Mouse (Mus musculus): ENCODE measurements around the gene Trem1.

The Trem1 gene

GRCm38 (mm10) chr17:48261868-48262267, 29.3 kb downstream of the Trem1 start:
- no peak overlapping the region for H3K4me3 ChIP-seq (replicated peaks; ENCODE audit: low read length)
- TF ChIP-seq NANOG (IDR thresholded peaks at IDR 0.05; ENCODE audit: borderline replicate concordance, low read length) (no peak), CTCF (conservative IDR thresholded peaks at IDR 0.05; ENCODE audit: low read length) (no peak)
- H3K4me1 ChIP-seq (replicated peaks; ENCODE audit: low read depth, low read length): no peaks in the 10 kb centered on the region
- no peaks in the 10 kb centered on the region for H3K36me3 ChIP-seq (ENCODE audit: insufficient read depth, low read length)
- no peaks in the 10 kb centered on the region for H3K27me3 ChIP-seq (ENCODE audit: insufficient read depth, low read length)
- peaks cover 15% of the 10 kb centered on the region for H3K9me3 ChIP-seq (ENCODE audit: low read length)

- H3K9me3 ChIP-seq (ENCODE audit: low read length): peaks cover 13% of the 10 kb centered on the region
- H3K27me3 ChIP-seq (ENCODE audit: insufficient read depth, low read length): no peaks in the 10 kb centered on the region
- H3K4me1 ChIP-seq (replicated peaks; ENCODE audit: low read depth, low read length): no peaks in the 10 kb centered on the region
- TF ChIP-seq NANOG (IDR thresholded peaks at IDR 0.05; ENCODE audit: borderline replicate concordance, low read length): no peak
- TF ChIP-seq POU5F1 (IDR thresholded peaks at IDR 0.05; ENCODE audit: borderline replicate concordance, low read length): no peak
- no peaks in the 10 kb centered on the region for H3K36me3 ChIP-seq (ENCODE audit: insufficient read depth, low read length)
- no peak within 1 kb of the TSS for H3K4me3 ChIP-seq (replicated peaks; ENCODE audit: low read length)
Observed at GRCm38 (mm10) chr17:48263741-48264362, 31.3 kb downstream of the Trem1 start, which contains the start of gene Treml4. TSS of gene Treml4 (plus strand) at chr17:48264295.

- Histone ChIP-seq H3K27me3 (ENCODE audit: insufficient read depth, low read length) (no peaks in the 10 kb centered on the region), H3K36me3 (ENCODE audit: insufficient read depth, low read length) (no peaks in the 10 kb centered on the region), H3K4me3 (replicated peaks; ENCODE audit: low read length) (no peak overlapping the region), H3K4me1 (replicated peaks; ENCODE audit: low read depth, low read length) (no peaks in the 10 kb centered on the region), H3K9me3 (ENCODE audit: low read length) (peaks cover 4% of the 10 kb centered on the region)
- no peak for TF ChIP-seq POU5F1 (IDR thresholded peaks at IDR 0.05; ENCODE audit: borderline replicate concordance, low read length)
- TF ChIP-seq CTCF (conservative IDR thresholded peaks at IDR 0.05; ENCODE audit: low read length): no peak
- no peak for TF ChIP-seq NANOG (IDR thresholded peaks at IDR 0.05; ENCODE audit: borderline replicate concordance, low read length)
Observed at GRCm38 (mm10) chr17:48264662-48265061, 32.1 kb downstream of the Trem1 start.

GRCm38 (mm10) chr17:48266138-48266537, 33.6 kb downstream of the Trem1 start:
- TF ChIP-seq POU5F1 (IDR thresholded peaks at IDR 0.05; ENCODE audit: borderline replicate concordance, low read length) (no peak), CTCF (conservative IDR thresholded peaks at IDR 0.05; ENCODE audit: low read length) (no peak), NANOG (IDR thresholded peaks at IDR 0.05; ENCODE audit: borderline replicate concordance, low read length) (no peak)
- Histone ChIP-seq H3K4me3 (replicated peaks; ENCODE audit: low read length) (no peak overlapping the region), H3K4me1 (replicated peaks; ENCODE audit: low read depth, low read length) (no peaks in the 10 kb centered on the region), H3K9me3 (ENCODE audit: low read length) (no peaks in the 10 kb centered on the region), H3K36me3 (ENCODE audit: insufficient read depth, low read length) (no peaks in the 10 kb centered on the region), H3K27me3 (ENCODE audit: insufficient read depth, low read length) (no peaks in the 10 kb centered on the region)

GRCm38 (mm10) chr17:48266610-48267304, 34.2 kb downstream of the Trem1 start:
- no peaks in the 10 kb centered on the region for H3K9me3 ChIP-seq (ENCODE audit: low read length)
- H3K36me3 ChIP-seq (ENCODE audit: insufficient read depth, low read length): no peaks in the 10 kb centered on the region
- no peaks in the 10 kb centered on the region for H3K4me1 ChIP-seq (replicated peaks; ENCODE audit: low read depth, low read length)
- TF ChIP-seq NANOG (IDR thresholded peaks at IDR 0.05; ENCODE audit: borderline replicate concordance, low read length) (no peak), CTCF (conservative IDR thresholded peaks at IDR 0.05; ENCODE audit: low read length) (no peak), POU5F1 (IDR thresholded peaks at IDR 0.05; ENCODE audit: borderline replicate concordance, low read length) (no peak)
- no peaks in the 10 kb centered on the region for H3K27me3 ChIP-seq (ENCODE audit: insufficient read depth, low read length)
- no peak overlapping the region for H3K4me3 ChIP-seq (replicated peaks; ENCODE audit: low read length)

- no peaks in the 10 kb centered on the region for H3K36me3 ChIP-seq (ENCODE audit: insufficient read depth, low read length)
- TF ChIP-seq NANOG (IDR thresholded peaks at IDR 0.05; ENCODE audit: borderline replicate concordance, low read length) (no peak), CTCF (conservative IDR thresholded peaks at IDR 0.05; ENCODE audit: low read length) (no peak), POU5F1 (IDR thresholded peaks at IDR 0.05; ENCODE audit: borderline replicate concordance, low read length) (no peak)
- no peak overlapping the region for H3K4me3 ChIP-seq (replicated peaks; ENCODE audit: low read length)
- H3K4me1 ChIP-seq (replicated peaks; ENCODE audit: low read depth, low read length): peaks cover 3% of the 10 kb centered on the region
- no peaks in the 10 kb centered on the region for H3K27me3 ChIP-seq (ENCODE audit: insufficient read depth, low read length)
- H3K9me3 ChIP-seq (ENCODE audit: low read length): no peaks in the 10 kb centered on the region
Observed at GRCm38 (mm10) chr17:48267591-48267990, 35.0 kb downstream of the Trem1 start.

GRCm38 (mm10) chr17:48268276-48268675, 35.7 kb downstream of the Trem1 start:
- H3K27me3 ChIP-seq (ENCODE audit: insufficient read depth, low read length): no peaks in the 10 kb centered on the region
- no peak overlapping the region for H3K4me3 ChIP-seq (replicated peaks; ENCODE audit: low read length)
- no peaks in the 10 kb centered on the region for H3K9me3 ChIP-seq (ENCODE audit: low read length)
- H3K4me1 ChIP-seq (replicated peaks; ENCODE audit: low read depth, low read length): peaks cover 4% of the 10 kb centered on the region
- TF ChIP-seq POU5F1 (IDR thresholded peaks at IDR 0.05; ENCODE audit: borderline replicate concordance, low read length) (no peak), CTCF (conservative IDR thresholded peaks at IDR 0.05; ENCODE audit: low read length) (no peak), NANOG (IDR thresholded peaks at IDR 0.05; ENCODE audit: borderline replicate concordance, low read length) (no peak)
- no peaks in the 10 kb centered on the region for H3K36me3 ChIP-seq (ENCODE audit: insufficient read depth, low read length)

- no peaks in the 10 kb centered on the region for H3K27me3 ChIP-seq (ENCODE audit: insufficient read depth, low read length)
- H3K4me1 ChIP-seq (replicated peaks; ENCODE audit: low read depth, low read length): peaks cover 8% of the 10 kb centered on the region
- H3K36me3 ChIP-seq (ENCODE audit: insufficient read depth, low read length): no peaks in the 10 kb centered on the region
- TF ChIP-seq NANOG (IDR thresholded peaks at IDR 0.05; ENCODE audit: borderline replicate concordance, low read length) (no peak), CTCF (conservative IDR thresholded peaks at IDR 0.05; ENCODE audit: low read length) (no peak), POU5F1 (IDR thresholded peaks at IDR 0.05; ENCODE audit: borderline replicate concordance, low read length) (no peak)
- H3K4me3 ChIP-seq (replicated peaks; ENCODE audit: low read length): no peak overlapping the region
- no peaks in the 10 kb centered on the region for H3K9me3 ChIP-seq (ENCODE audit: low read length)
Observed at GRCm38 (mm10) chr17:48269833-48270232, 37.3 kb downstream of the Trem1 start.
